Mouse (Mus musculus) CD4-positive, CD25-positive, alpha-beta regulatory T cell, adult 2 months (primary cell): ENCODE results near the gene Cdiptos.

Experiments
- DNase-seq: peaks from one replicate; pipeline ENCODE4 v3.0.0-alpha.2; 2012; ENCODE audit warnings: low read depth, low spot score

Gene Cdiptos

GRCm38 (mm10) chr7:126975950-126976866 lies at the start of gene Cdiptos:
Gene Cdiptos (minus strand): TSS chr7:126976098.
- DNase-seq = peak; percentile 97

GRCm38 (mm10) chr7:127024755-127025555 lies 49.1 kb upstream of the Cdiptos start:
- peak; percentile 90 for DNase-seq

- peak; percentile 70 for DNase-seq
These were observed 48.2 kb upstream of the Cdiptos start for GRCm38 (mm10) chr7:127023896-127024690.

GRCm38 (mm10) chr7:127023272-127023691 lies 47.4 kb upstream of the Cdiptos start:
- DNase-seq = no peak

GRCm38 (mm10) chr7:127022528-127023271 lies 46.8 kb upstream of the Cdiptos start:
- no peak for DNase-seq

- peak; percentile 19 for DNase-seq
These were observed 45.9 kb upstream of the Cdiptos start for GRCm38 (mm10) chr7:127021563-127022527.

GRCm38 (mm10) chr7:127020901-127021562 lies 45.1 kb upstream of the Cdiptos start, which contains the start of the genes Gm42742 and Prrt2:
Gene Gm42742 (minus strand): TSS chr7:127021097.
Gene Prrt2 (minus strand): TSS chr7:127021211.
- DNase-seq = peak; percentile 77

GRCm38 (mm10) chr7:127020491-127020890 lies 44.6 kb upstream of the Cdiptos start:
- DNase-seq = no peak

- DNase-seq = no peak
These were observed 44.1 kb upstream of the Cdiptos start for GRCm38 (mm10) chr7:127020031-127020430.

GRCm38 (mm10) chr7:127019306-127019960 lies 43.5 kb upstream of the Cdiptos start:
- no peak for DNase-seq

GRCm38 (mm10) chr7:127018416-127019305 lies 42.8 kb upstream of the Cdiptos start:
- no peak for DNase-seq

GRCm38 (mm10) chr7:127017950-127018345 lies 42.0 kb upstream of the Cdiptos start:
- DNase-seq = no peak

GRCm38 (mm10) chr7:127016971-127017949 lies 41.4 kb upstream of the Cdiptos start, which contains the start of gene Pagr1a:
Gene Pagr1a (minus strand): TSS chr7:127017352.
- DNase-seq = peak; percentile 100

GRCm38 (mm10) chr7:127016486-127016938 lies 40.6 kb upstream of the Cdiptos start:
- no peak for DNase-seq

GRCm38 (mm10) chr7:127016481-127016485 lies 40.4 kb upstream of the Cdiptos start, which contains the start of gene Pagr1b:
Gene Pagr1b (minus strand): TSS chr7:127016484.
- DNase-seq = no peak

- DNase-seq = peak; percentile 38
These were observed 40.2 kb upstream of the Cdiptos start for GRCm38 (mm10) chr7:127016081-127016480.

GRCm38 (mm10) chr7:127014993-127015392 lies 39.1 kb upstream of the Cdiptos start:
- no peak for DNase-seq
